Comparison of ENCODE assay signal across 18 mouse cellular contexts in genomic region chr6:65164977-65165376, GRCm38 (mm10). TPM values are rescaled to one million over a fixed set of nuclear protein-coding genes. Genes with fewer than 3 reads are reported as not detected.
DNase-seq lines count a peak whose midpoint lies in the region; ATAC-seq and TF ChIP-seq lines count a peak whose summit lies in the region.
"Had no signal": no experiment of that assay in that cellular context is flagged by ENCODE, and none has a peak within 500 bp of the region (broad histone marks: within the 10 kb centered on the region; RNA-seq: fewer than 3 reads in every experiment).

No protein-coding gene starts in this region.

- WGBS in lung, embryonic 14.5 days = 40% methylated on average over 5 of the region's 5 CpGs
- 38% methylated on average over 5 of the region's 5 CpGs for WGBS in heart, embryonic 15.5 days

- H3K36me3 ChIP-seq in lung, embryonic 14.5 days (ENCODE audit: insufficient read depth) = no peaks in the 10 kb centered on the region
- no peaks in the 10 kb centered on the region for H3K36me3 ChIP-seq in heart, embryonic 15.5 days
- H3K36me3 ChIP-seq: limb, embryonic 12.5 days; neural tube, embryonic 15.5 days had no signal

- no peak overlapping the region for H3K4me2 ChIP-seq in lung, embryonic 14.5 days
- no peak overlapping the region for H3K4me2 ChIP-seq in heart, embryonic 15.5 days
- H3K4me2 ChIP-seq: limb, embryonic 12.5 days; neural tube, embryonic 15.5 days had no signal

- H3K9ac ChIP-seq in lung, embryonic 14.5 days = no peak overlapping the region
- H3K9ac ChIP-seq in heart, embryonic 15.5 days = no peak overlapping the region
- H3K9ac ChIP-seq: limb, embryonic 12.5 days; neural tube, embryonic 15.5 days had no signal

- H3K4me1 ChIP-seq in lung, embryonic 14.5 days (ENCODE audit: insufficient read depth) = no peaks in the 10 kb centered on the region
- H3K4me1 ChIP-seq in heart, embryonic 15.5 days (replicated peaks) = peaks cover 4% of the 10 kb centered on the region; the same call in 1 of the 2 replicates
- H3K4me1 ChIP-seq: neural tube, embryonic 15.5 days had no signal

- H3K27ac ChIP-seq in lung, embryonic 14.5 days (ENCODE audit: low read depth) = no peak overlapping the region; the same call in 1 of the 2 replicates
- peak overlapping the region; percentile 50 for H3K27ac ChIP-seq in heart, embryonic 15.5 days
- H3K27ac ChIP-seq: heart, adult 2 months; limb, embryonic 12.5 days; neural tube, embryonic 15.5 days; stomach, postnatal 0 days had no signal

- H3K27me3 ChIP-seq in lung, embryonic 14.5 days (ENCODE audit: insufficient read depth, low read length) = no peaks in the 10 kb centered on the region
- no peaks in the 10 kb centered on the region for H3K27me3 ChIP-seq in heart, embryonic 15.5 days
- H3K27me3 ChIP-seq: limb, embryonic 12.5 days; neural tube, embryonic 15.5 days had no signal

- H3K4me3 ChIP-seq in lung, embryonic 14.5 days (ENCODE audit: low read depth, low read length) = no peak overlapping the region
- no peak overlapping the region for H3K4me3 ChIP-seq in heart, embryonic 15.5 days
- H3K4me3 ChIP-seq: erythroblast, embryonic 14.5 days; heart, adult 2 months; limb, embryonic 12.5 days; neural tube, embryonic 15.5 days had no signal

- intact Hi-C loops in heart, postnatal 14 days (cut with DNase I) = no loop called here

- no peaks in the 10 kb centered on the region for H3K9me3 ChIP-seq in lung, embryonic 14.5 days (ENCODE audit: low read depth, low read length)
- no peaks in the 10 kb centered on the region for H3K9me3 ChIP-seq in heart, embryonic 15.5 days (replicated peaks)
- H3K9me3 ChIP-seq: limb, embryonic 12.5 days; neural tube, embryonic 15.5 days had no signal

- no peak for ATAC-seq in lung, embryonic 14.5 days (ENCODE audit: insufficient read depth)
- ATAC-seq in heart, embryonic 15.5 days (replicated peaks; ENCODE audit: insufficient number of reproducible peaks, insufficient read depth, low FRiP score, low read depth) = no peak
- ATAC-seq in erythroid progenitor cell, adult 5-6 weeks (replicated peaks; ENCODE audit: low FRiP score, poor library complexity, severe bottlenecking) = no peak
- ATAC-seq: activated CD4-positive, CD25-positive, alpha-beta regulatory T cell, adult 4 months had no signal

- TF ChIP-seq CTCF in lung, embryonic 14.5 days (IDR thresholded peaks at IDR 0.05; ENCODE audit: low read depth) = no peak

- DNase-seq in heart, adult 8-10 months (ENCODE audit: low spot score) = peak; percentile 15
- no peak for DNase-seq in heart, postnatal 14 days
- DNase-seq in lung, embryonic 14.5 days = peak; percentile 39
- no peak for DNase-seq in lung, postnatal 36 days
- no peak for DNase-seq in adrenal gland, adult 18-20 months (ENCODE audit: low spot score in 2 of 2)
- DNase-seq: cerebellum, adult 9-10 months; kidney, postnatal 10 days; layer of hippocampus, postnatal 36 days; lung, adult 2 months had no signal

RNA-seq across cellular contexts. Expression of gene Hpgds, which starts 20.3 kb away (rescaled TPM):
- 1 to 10 TPM in 3 of 4 experiments, under 1 TPM in 1; 0.54 to 2.3 (median 1.3) TPM for total RNA-seq in heart, adult 8-10 months (2022)
- total RNA-seq in heart, postnatal 14 days (2021) = 1 to 10 TPM; 1.4 to 1.6 TPM
- polyA plus RNA-seq in lung, embryonic 14.5 days (2014; fragmentation: Nextera tagmentation; extraction: Ambion mirVana) = 4.4 and 4.6 TPM in 2 replicates
- polyA plus RNA-seq in heart, embryonic 15.5 days (2015; fragmentation: Nextera tagmentation; extraction: Ambion mirVana) = 3.0 and 4.2 TPM in 2 replicates
- total RNA-seq in erythroid progenitor cell, adult 5-6 weeks (2015; ENCODE audit: low replicate concordance) = 0.72 and 14.3 TPM in 2 replicates
- 5.4 and 5.5 TPM in 2 replicates for total RNA-seq in erythroid progenitor cell, adult 5-6 weeks (2017; ENCODE audit: low replicate concordance)
- 1 to 10 TPM; 1.4 to 3.4 TPM for total RNA-seq in adrenal gland, adult 18-20 months (2021)
- total RNA-seq: MEL had no signal
- polyA plus RNA-seq: erythroblast, embryonic 14.5 days had no signal

Comparison
In these comparisons a context has a peak if more than half of its experiments do, and no peak if none do; other contexts are left out.
1. DNase-seq: peak in heart, adult 8-10 months (single experiment) and lung, embryonic 14.5 days (single experiment); none in heart, postnatal 14 days (0 of 2), lung, postnatal 36 days (single experiment) and adrenal gland, adult 18-20 months (0 of 2).